Mouse (Mus musculus) small intestine, adult 2 months (tissue): Measurements from ENCODE around the gene Zfp580.

ENCODE experiments used
- CTCF ChIP-seq: fragments of 200-500 bp; IDR thresholded peaks from 2 replicates; pipeline ENCODE4 v1.5.1; 2012; ENCODE audit warnings: low read depth, mild to moderate bottlenecking, control low read depth, inconsistent platforms, low read length, moderate library complexity, mixed read lengths; ENCODE audit not compliant: insufficient replicate concordance, insufficient read length; ENCODE audit errors: extremely low read depth
- POLR2A ChIP-seq: fragments of 200-500 bp; IDR thresholded peaks from 2 replicates; pipeline ENCODE4 v1.6.1; 2012; ENCODE audit warnings: low read depth, mild to moderate bottlenecking, control low read depth, inconsistent platforms, low read length, moderate library complexity

DNA sequence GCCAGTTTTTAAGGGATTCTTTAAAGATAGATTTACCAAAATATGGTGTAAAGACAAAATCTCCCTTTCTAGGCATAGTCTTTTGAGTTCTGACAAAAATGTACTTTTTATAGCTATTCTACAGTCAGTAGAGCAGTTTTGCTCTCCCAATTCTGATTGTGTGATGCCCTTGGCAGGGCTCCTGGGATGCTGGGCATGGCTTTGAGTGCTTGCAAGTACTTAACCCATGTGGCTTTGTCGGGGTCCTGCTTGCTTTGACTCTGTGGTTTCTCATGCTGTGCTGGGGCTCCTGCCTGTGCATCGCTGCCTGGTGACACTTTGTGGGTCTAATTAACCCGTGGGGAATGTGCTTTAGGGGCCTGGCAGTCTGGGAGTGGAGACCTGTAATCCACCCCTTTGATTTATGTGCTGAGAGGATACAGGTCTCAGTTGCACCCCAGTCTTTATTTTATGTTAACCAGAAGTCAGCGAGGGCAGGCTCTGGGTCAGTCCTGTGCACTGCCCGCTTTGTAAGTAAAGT lies 35.6 kb downstream of the Zfp580 start:
- TF ChIP-seq POLR2A (no peak), CTCF (no peak)
